Comparison of ENCODE assay signal across 21 mouse cellular contexts in genomic region chr11:95472942-95473341, GRCm38 (mm10). TPM values are rescaled to one million over a fixed set of nuclear protein-coding genes. Genes with fewer than 3 reads are reported as not detected.
DNase-seq lines count a peak whose midpoint lies in the region; ATAC-seq and TF ChIP-seq lines count a peak whose summit lies in the region.
"Had no signal": no experiment of that assay in that cellular context is flagged by ENCODE, and none has a peak within 500 bp of the region (broad histone marks: within the 10 kb centered on the region; RNA-seq: fewer than 3 reads in every experiment).

No protein-coding gene starts in this region.

- H3K4me1 ChIP-seq in embryonic facial prominence, embryonic 14.5 days (ENCODE audit: control insufficient read depth, insufficient read depth, low read length) = no peaks in the 10 kb centered on the region
- H3K4me1 ChIP-seq in embryonic facial prominence, embryonic 10.5 days = no peaks in the 10 kb centered on the region
- no peaks in the 10 kb centered on the region for H3K4me1 ChIP-seq in heart, embryonic 12.5 days (replicated peaks)
- H3K4me1 ChIP-seq in hindbrain, postnatal 0 days (ENCODE audit: insufficient read depth, low read length) = no peaks in the 10 kb centered on the region
- H3K4me1 ChIP-seq in hindbrain, embryonic 11.5 days (replicated peaks; ENCODE audit: control insufficient read depth, insufficient read depth, low read length) = no peaks in the 10 kb centered on the region
- H3K4me1 ChIP-seq: forebrain, embryonic 15.5 days; kidney, embryonic 15.5 days had no signal

- H3K9me3 ChIP-seq in embryonic facial prominence, embryonic 14.5 days (ENCODE audit: control insufficient read depth, low read length) = no peaks in the 10 kb centered on the region
- H3K9me3 ChIP-seq in embryonic facial prominence, embryonic 10.5 days = no peaks in the 10 kb centered on the region
- H3K9me3 ChIP-seq in heart, embryonic 12.5 days (replicated peaks) = no peaks in the 10 kb centered on the region
- H3K9me3 ChIP-seq in hindbrain, postnatal 0 days (ENCODE audit: low read length) = no peaks in the 10 kb centered on the region
- no peaks in the 10 kb centered on the region for H3K9me3 ChIP-seq in hindbrain, embryonic 11.5 days (ENCODE audit: control insufficient read depth, low read length)
- H3K9me3 ChIP-seq: forebrain, embryonic 15.5 days; kidney, embryonic 15.5 days had no signal

- no peak overlapping the region for H3K4me3 ChIP-seq in embryonic facial prominence, embryonic 14.5 days (ENCODE audit: low read depth, low read length)
- no peak overlapping the region for H3K4me3 ChIP-seq in embryonic facial prominence, embryonic 10.5 days
- H3K4me3 ChIP-seq in heart, embryonic 12.5 days = no peak overlapping the region
- no peak overlapping the region for H3K4me3 ChIP-seq in hindbrain, postnatal 0 days (ENCODE audit: low read length)
- no peak overlapping the region for H3K4me3 ChIP-seq in hindbrain, embryonic 11.5 days (ENCODE audit: low read depth, low read length)
- H3K4me3 ChIP-seq: forebrain, embryonic 15.5 days; kidney, embryonic 15.5 days had no signal

- H3K36me3 ChIP-seq in embryonic facial prominence, embryonic 14.5 days (ENCODE audit: control insufficient read depth, insufficient read depth, low read length) = peaks cover 58% of the 10 kb centered on the region
- peaks cover 68% of the 10 kb centered on the region for H3K36me3 ChIP-seq in embryonic facial prominence, embryonic 10.5 days (replicated peaks)
- H3K36me3 ChIP-seq in heart, embryonic 12.5 days = peaks cover 41% of the 10 kb centered on the region
- peaks cover 11% of the 10 kb centered on the region for H3K36me3 ChIP-seq in hindbrain, postnatal 0 days (ENCODE audit: insufficient read depth, low read length)
- H3K36me3 ChIP-seq in hindbrain, embryonic 11.5 days (ENCODE audit: control insufficient read depth, insufficient read depth, low read length) = no peaks in the 10 kb centered on the region; the same call in 1 of the 2 replicates

- DNase-seq in embryonic facial prominence, embryonic 14.5 days (ENCODE audit: low spot score) = peak; percentile 29
- DNase-seq in embryonic facial prominence, embryonic 10.5 days (ENCODE audit: low spot score) = no peak
- peak; percentile 70 for DNase-seq in heart, adult 11 months
- DNase-seq in hindbrain, postnatal 0 days (ENCODE audit: low spot score) = peak; percentile 20
- no peak for DNase-seq in hindbrain, embryonic 11.5 days (ENCODE audit: low spot score)
- no peak for DNase-seq in thymus, postnatal 14 days
- DNase-seq: adrenal gland, postnatal 10 days; B cell, adult 2 months; cerebellum, adult 11-12 months; cerebellum, adult 9-11 months; cerebellum, postnatal 36 days; kidney, adult 2 months had no signal

- H3K9ac ChIP-seq in embryonic facial prominence, embryonic 14.5 days (ENCODE audit: low read depth, low read length) = no peak overlapping the region
- H3K9ac ChIP-seq in heart, embryonic 12.5 days = no peak overlapping the region
- no peak overlapping the region for H3K9ac ChIP-seq in hindbrain, postnatal 0 days (replicated peaks; ENCODE audit: low read length)
- no peak overlapping the region for H3K9ac ChIP-seq in hindbrain, embryonic 11.5 days (ENCODE audit: low read depth, low read length)
- H3K9ac ChIP-seq: forebrain, embryonic 15.5 days; hindbrain, embryonic 14.5 days; kidney, embryonic 15.5 days had no signal

- ATAC-seq in embryonic facial prominence, embryonic 14.5 days (ENCODE audit: low read depth) = no peak
- no peak for ATAC-seq in heart, embryonic 12.5 days (ENCODE audit: insufficient number of reproducible peaks, low FRiP score)
- ATAC-seq in hindbrain, postnatal 0 days = no peak
- no peak for ATAC-seq in hindbrain, embryonic 11.5 days (ENCODE audit: low FRiP score)
- ATAC-seq: CD4-positive, CD25-positive, alpha-beta regulatory T cell, adult 4 months; forebrain, embryonic 15.5 days; intestine, embryonic 16.5 days had no signal

- H3K27me3 ChIP-seq in embryonic facial prominence, embryonic 14.5 days (replicated peaks; ENCODE audit: control insufficient read depth, insufficient read depth, low read length) = no peaks in the 10 kb centered on the region
- no peaks in the 10 kb centered on the region for H3K27me3 ChIP-seq in embryonic facial prominence, embryonic 10.5 days (replicated peaks; ENCODE audit: low read depth, poor library complexity, severe bottlenecking)
- H3K27me3 ChIP-seq in heart, embryonic 12.5 days (replicated peaks) = no peaks in the 10 kb centered on the region
- no peaks in the 10 kb centered on the region for H3K27me3 ChIP-seq in hindbrain, postnatal 0 days (ENCODE audit: insufficient read depth, low read length)
- H3K27me3 ChIP-seq in hindbrain, embryonic 11.5 days (ENCODE audit: control insufficient read depth, insufficient read depth, low read length) = no peaks in the 10 kb centered on the region
- H3K27me3 ChIP-seq: forebrain, embryonic 15.5 days; kidney, embryonic 15.5 days had no signal

- no peak overlapping the region for H3K4me2 ChIP-seq in embryonic facial prominence, embryonic 14.5 days (ENCODE audit: low read depth, low read length)
- H3K4me2 ChIP-seq in heart, embryonic 12.5 days = no peak overlapping the region
- H3K4me2 ChIP-seq in hindbrain, postnatal 0 days (ENCODE audit: low read depth, low read length) = no peak overlapping the region
- H3K4me2 ChIP-seq in hindbrain, embryonic 11.5 days (replicated peaks; ENCODE audit: low read depth, low read length) = no peak overlapping the region
- H3K4me2 ChIP-seq: forebrain, embryonic 15.5 days; heart, embryonic 11.5 days; hindbrain, embryonic 14.5 days; kidney, embryonic 15.5 days had no signal

- TF ChIP-seq CTCF in hindbrain, postnatal 0 days (IDR thresholded peaks at IDR 0.05; ENCODE audit: low read depth) = no peak

- WGBS in embryonic facial prominence, embryonic 14.5 days = 68% methylated on average over 2 of the region's 2 CpGs
- WGBS in embryonic facial prominence, embryonic 10.5 days = 89% methylated on average over 2 of the region's 2 CpGs
- 80% methylated on average over 2 of the region's 2 CpGs for WGBS in heart, embryonic 12.5 days
- 68% methylated on average over 2 of the region's 2 CpGs for WGBS in hindbrain, postnatal 0 days
- 91% methylated on average over 2 of the region's 2 CpGs for WGBS in hindbrain, embryonic 11.5 days

- no peak overlapping the region for H3K27ac ChIP-seq in embryonic facial prominence, embryonic 14.5 days (replicated peaks; ENCODE audit: low read depth, low read length)
- H3K27ac ChIP-seq in embryonic facial prominence, embryonic 10.5 days (replicated peaks) = no peak overlapping the region
- H3K27ac ChIP-seq in heart, embryonic 12.5 days (ENCODE audit: poor library complexity, severe bottlenecking) = no peak overlapping the region
- H3K27ac ChIP-seq in hindbrain, postnatal 0 days = no peak overlapping the region
- no peak overlapping the region for H3K27ac ChIP-seq in hindbrain, embryonic 11.5 days (ENCODE audit: low read depth, low read length)
- H3K27ac ChIP-seq: forebrain, embryonic 15.5 days; hindbrain, embryonic 14.5 days; kidney, embryonic 15.5 days had no signal

RNA-seq across cellular contexts. Expression of gene Nxph3, which starts 41.4 kb away (rescaled TPM):
- 0.72 and 1.1 TPM in 2 replicates for polyA plus RNA-seq in embryonic facial prominence, embryonic 14.5 days (2014; fragmentation: Nextera tagmentation; extraction: Ambion mirVana)
- polyA plus RNA-seq in embryonic facial prominence, embryonic 10.5 days (2016; fragmentation: Nextera tagmentation; extraction: Ambion mirVana) = 0.50 and 0.54 TPM in 2 replicates
- polyA plus RNA-seq in heart, embryonic 12.5 days (2016; fragmentation: Nextera tagmentation; extraction: Ambion mirVana) = 0.40 and 0.43 TPM in 2 replicates
- 21.4 and 23.6 TPM in 2 replicates for total RNA-seq in hindbrain, postnatal 0 days (2014; rRNA removed)
- polyA plus RNA-seq in hindbrain, postnatal 0 days (2015; fragmentation: Nextera tagmentation; extraction: Ambion mirVana) = 3.7 and 4.1 TPM in 2 replicates
- 0.22 and 0.69 TPM in 2 replicates for polyA plus RNA-seq in hindbrain, embryonic 11.5 days (2014; fragmentation: Nextera tagmentation; extraction: Ambion mirVana)
- total RNA-seq: hematopoietic stem cell, adult 5-6 weeks; MEL had no signal
- polyA plus RNA-seq: CD4-positive, CD25-positive, alpha-beta regulatory T cell, adult 4 months had no signal

RNA-seq across cellular contexts. Expression of gene Spop, which starts 59.1 kb away (rescaled TPM):
- 98.3 and 106 TPM in 2 replicates for polyA plus RNA-seq in embryonic facial prominence, embryonic 14.5 days (2014; fragmentation: Nextera tagmentation; extraction: Ambion mirVana)
- polyA plus RNA-seq in embryonic facial prominence, embryonic 10.5 days (2016; fragmentation: Nextera tagmentation; extraction: Ambion mirVana) = 135 TPM in 2 replicates
- polyA plus RNA-seq in heart, embryonic 12.5 days (2016; fragmentation: Nextera tagmentation; extraction: Ambion mirVana) = 115 and 119 TPM in 2 replicates
- total RNA-seq in hindbrain, postnatal 0 days (2014; rRNA removed) = 49.8 and 51.1 TPM in 2 replicates
- 210 and 212 TPM in 2 replicates for polyA plus RNA-seq in hindbrain, postnatal 0 days (2015; fragmentation: Nextera tagmentation; extraction: Ambion mirVana)
- 133 and 146 TPM in 2 replicates for polyA plus RNA-seq in hindbrain, embryonic 11.5 days (2014; fragmentation: Nextera tagmentation; extraction: Ambion mirVana)

Comparison
In these comparisons a context has a peak if more than half of its experiments do, and no peak if none do; other contexts are left out.
1. DNase-seq: peak in embryonic facial prominence, embryonic 14.5 days (single experiment), heart, adult 11 months (single experiment) and hindbrain, postnatal 0 days (single experiment); none in embryonic facial prominence, embryonic 10.5 days (single experiment), hindbrain, embryonic 11.5 days (single experiment) and thymus, postnatal 14 days (single experiment).